Mouse (Mus musculus): ENCODE data around the gene Rab5c. TPM values are rescaled to one million over a fixed set of nuclear protein-coding genes. Genes with fewer than 3 reads are reported as not detected.

The Rab5c gene
- polyA plus RNA-seq, 1 experiment from 2014 or later, result 83.6 TPM

DNA sequence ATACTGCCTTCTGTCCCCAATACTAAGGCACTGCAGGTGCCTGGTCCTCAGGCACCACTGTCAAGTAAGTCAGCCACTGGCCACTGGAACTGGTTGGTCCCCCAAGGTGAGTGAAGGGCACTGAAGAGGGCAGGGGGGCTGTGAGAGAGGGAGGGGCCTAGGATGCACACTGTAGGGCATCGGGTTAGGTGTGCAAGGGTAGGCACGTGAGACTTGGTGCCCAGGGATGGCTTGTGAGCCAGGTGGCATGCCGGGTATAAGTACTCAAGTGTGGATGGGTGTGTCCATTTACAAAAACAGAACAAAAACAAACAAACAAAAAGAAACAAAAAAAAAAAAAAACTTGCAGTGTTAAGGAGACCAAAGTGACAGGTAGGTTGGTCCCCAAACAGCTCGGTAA, 49.6 kb downstream of the Rab5c start:
- Histone ChIP-seq H3K36me3 (ENCODE audit: control insufficient read depth, insufficient read depth, low read length) (no peaks in the 10 kb centered on the region), H3K4me1 (ENCODE audit: control insufficient read depth, insufficient read depth, low read length) (peaks cover 7% of the 10 kb centered on the region; the same call in 1 of the 2 replicates), H3K4me3 (ENCODE audit: low read depth, low read length) (no peak overlapping the region), H3K9ac (ENCODE audit: low read length) (no peak overlapping the region), H3K9me3 (ENCODE audit: control insufficient read depth, low read length) (no peaks in the 10 kb centered on the region), H3K27me3 (ENCODE audit: control insufficient read depth, insufficient read depth, low read length) (peaks cover 14% of the 10 kb centered on the region), H3K4me2 (no peak overlapping the region), H3K27ac (ENCODE audit: low read depth, low read length) (no peak overlapping the region)
- WGBS, result 77% methylated on average over 4 of the region's 4 CpGs
- DNase-seq (ENCODE audit: low spot score, missing footprints), result no peak
- ATAC-seq (ENCODE audit: low FRiP score), result no peak

DNA sequence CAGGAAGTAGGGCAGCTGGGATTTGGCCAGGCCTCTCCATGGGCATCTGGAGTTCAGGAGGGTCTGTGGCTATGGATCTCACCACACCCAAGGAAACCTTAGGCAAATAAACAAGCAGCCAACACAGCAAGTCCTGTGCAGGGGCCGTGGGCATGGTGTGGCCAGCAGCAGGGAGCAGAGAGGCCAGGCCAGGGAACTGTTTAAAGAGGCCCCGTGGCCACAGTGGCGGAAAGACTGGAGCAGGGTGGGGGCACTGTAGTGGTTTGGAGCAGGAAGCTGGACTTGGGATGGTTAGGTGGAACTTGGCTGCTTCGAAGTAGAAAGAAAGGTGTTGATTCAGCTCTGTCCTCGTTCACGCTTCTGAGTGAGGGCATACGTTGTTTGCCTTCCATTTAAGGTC, 50.8 kb downstream of the Rab5c start:
- DNase-seq (ENCODE audit: low spot score, missing footprints) (no peak), ATAC-seq (ENCODE audit: low FRiP score) (no peak)
- Histone ChIP-seq H3K4me1 (ENCODE audit: control insufficient read depth, insufficient read depth, low read length) (peaks cover 6% of the 10 kb centered on the region; the same call in 1 of the 2 replicates), H3K9ac (ENCODE audit: low read length) (no peak overlapping the region), H3K27me3 (ENCODE audit: control insufficient read depth, insufficient read depth, low read length) (peaks cover 10% of the 10 kb centered on the region), H3K9me3 (ENCODE audit: control insufficient read depth, low read length) (no peaks in the 10 kb centered on the region), H3K4me3 (ENCODE audit: low read depth, low read length) (no peak overlapping the region), H3K27ac (ENCODE audit: low read depth, low read length) (no peak overlapping the region), H3K4me2 (no peak overlapping the region), H3K36me3 (ENCODE audit: control insufficient read depth, insufficient read depth, low read length) (no peaks in the 10 kb centered on the region)
- WGBS, result 80% methylated on average over 7 of the region's 7 CpGs

GRCm38 (mm10) chr11:100685371-100685770, 52.6 kb downstream of the Rab5c start:
- H3K9me3 ChIP-seq (ENCODE audit: control insufficient read depth, low read length), result no peaks in the 10 kb centered on the region
- H3K9ac ChIP-seq (ENCODE audit: low read length), result no peak overlapping the region
- H3K27ac ChIP-seq (ENCODE audit: low read depth, low read length), result no peak overlapping the region
- 100% methylated on average over 2 of the region's 3 CpGs for WGBS
- no peaks in the 10 kb centered on the region for H3K36me3 ChIP-seq (ENCODE audit: control insufficient read depth, insufficient read depth, low read length)
- H3K27me3 ChIP-seq (ENCODE audit: control insufficient read depth, insufficient read depth, low read length), result no peaks in the 10 kb centered on the region
- no peak overlapping the region for H3K4me3 ChIP-seq (ENCODE audit: low read depth, low read length)
- ATAC-seq (ENCODE audit: low FRiP score), result no peak
- H3K4me1 ChIP-seq (ENCODE audit: control insufficient read depth, insufficient read depth, low read length), result no peaks in the 10 kb centered on the region
- H3K4me2 ChIP-seq, result no peak overlapping the region
- DNase-seq (ENCODE audit: low spot score, missing footprints), result no peak

GRCm38 (mm10) chr11:100684084-100684483, 53.9 kb downstream of the Rab5c start:
- no peaks in the 10 kb centered on the region for H3K4me1 ChIP-seq (ENCODE audit: control insufficient read depth, insufficient read depth, low read length)
- H3K9ac ChIP-seq (ENCODE audit: low read length), result no peak overlapping the region
- no peaks in the 10 kb centered on the region for H3K36me3 ChIP-seq (ENCODE audit: control insufficient read depth, insufficient read depth, low read length)
- ATAC-seq (ENCODE audit: low FRiP score) (no peak), DNase-seq (ENCODE audit: low spot score, missing footprints) (no peak)
- H3K27me3 ChIP-seq (ENCODE audit: control insufficient read depth, insufficient read depth, low read length), result no peaks in the 10 kb centered on the region
- no peak overlapping the region for H3K4me3 ChIP-seq (ENCODE audit: low read depth, low read length)
- H3K4me2 ChIP-seq, result no peak overlapping the region
- WGBS, result 84% methylated on average over 2 of the region's 2 CpGs
- no peak overlapping the region for H3K27ac ChIP-seq (ENCODE audit: low read depth, low read length)
- no peaks in the 10 kb centered on the region for H3K9me3 ChIP-seq (ENCODE audit: control insufficient read depth, low read length)

GRCm38 (mm10) chr11:100682526-100682925, 55.5 kb downstream of the Rab5c start:
- no peak for DNase-seq (ENCODE audit: low spot score, missing footprints)
- 72% methylated on average over 5 of the region's 5 CpGs for WGBS

DNA sequence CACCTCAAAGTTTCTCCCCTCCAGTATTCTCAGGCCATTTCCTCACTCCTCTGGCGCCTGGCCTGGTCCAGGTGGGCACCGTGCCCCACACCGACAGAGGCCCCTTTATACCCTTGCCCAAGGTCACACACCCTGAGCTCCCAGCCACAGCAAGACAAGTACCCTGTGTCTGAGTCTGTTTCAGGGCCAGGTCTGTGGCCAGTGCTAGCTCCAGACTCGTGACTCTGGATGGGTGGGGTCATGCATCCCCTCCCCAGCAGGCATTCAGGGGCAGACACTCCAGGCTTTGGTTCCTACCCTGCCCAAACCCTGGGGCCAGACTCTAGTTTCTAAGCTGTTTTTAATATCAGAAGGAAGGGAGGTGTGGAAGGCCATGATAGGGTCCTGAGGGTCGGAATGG, 56.2 kb downstream of the Rab5c start:
- Histone ChIP-seq H3K9me3 (ENCODE audit: control insufficient read depth, low read length) (no peaks in the 10 kb centered on the region), H3K27ac (ENCODE audit: low read depth, low read length) (no peak overlapping the region), H3K4me3 (ENCODE audit: low read depth, low read length) (no peak overlapping the region), H3K9ac (ENCODE audit: low read length) (no peak overlapping the region), H3K4me1 (ENCODE audit: control insufficient read depth, insufficient read depth, low read length) (no peaks in the 10 kb centered on the region), H3K4me2 (no peak overlapping the region), H3K36me3 (ENCODE audit: control insufficient read depth, insufficient read depth, low read length) (no peaks in the 10 kb centered on the region), H3K27me3 (ENCODE audit: control insufficient read depth, insufficient read depth, low read length) (no peaks in the 10 kb centered on the region)
- WGBS, result 82% methylated on average over 5 of the region's 5 CpGs
- ATAC-seq (ENCODE audit: low FRiP score), result no peak
- no peak for DNase-seq (ENCODE audit: low spot score, missing footprints)

More at GRCm38 (mm10) chr11:100682526-100682925, 55.5 kb downstream of the Rab5c start:
- no peak for ATAC-seq (ENCODE audit: low FRiP score)
- H3K4me2 ChIP-seq, result no peak overlapping the region
- no peak overlapping the region for H3K27ac ChIP-seq (ENCODE audit: low read depth, low read length)
- no peaks in the 10 kb centered on the region for H3K4me1 ChIP-seq (ENCODE audit: control insufficient read depth, insufficient read depth, low read length)
- no peak overlapping the region for H3K9ac ChIP-seq (ENCODE audit: low read length)
- H3K27me3 ChIP-seq (ENCODE audit: control insufficient read depth, insufficient read depth, low read length), result no peaks in the 10 kb centered on the region
- no peak overlapping the region for H3K4me3 ChIP-seq (ENCODE audit: low read depth, low read length)
- H3K36me3 ChIP-seq (ENCODE audit: control insufficient read depth, insufficient read depth, low read length), result no peaks in the 10 kb centered on the region
- no peaks in the 10 kb centered on the region for H3K9me3 ChIP-seq (ENCODE audit: control insufficient read depth, low read length)

GRCm38 (mm10) chr11:100677810-100678209, 60.2 kb downstream of the Rab5c start:
- Histone ChIP-seq H3K4me3 (ENCODE audit: low read depth, low read length) (no peak overlapping the region), H3K4me2 (no peak overlapping the region), H3K36me3 (ENCODE audit: control insufficient read depth, insufficient read depth, low read length) (no peaks in the 10 kb centered on the region), H3K4me1 (ENCODE audit: control insufficient read depth, insufficient read depth, low read length) (no peaks in the 10 kb centered on the region), H3K27me3 (ENCODE audit: control insufficient read depth, insufficient read depth, low read length) (no peaks in the 10 kb centered on the region), H3K9ac (ENCODE audit: low read length) (no peak overlapping the region; the same call in 1 of the 2 replicates), H3K27ac (ENCODE audit: low read depth, low read length) (no peak overlapping the region), H3K9me3 (ENCODE audit: control insufficient read depth, low read length) (no peaks in the 10 kb centered on the region)
- DNase-seq (ENCODE audit: low spot score, missing footprints) (no peak), ATAC-seq (ENCODE audit: low FRiP score) (no peak)
- 59% methylated on average over 7 of the region's 7 CpGs for WGBS

DNA sequence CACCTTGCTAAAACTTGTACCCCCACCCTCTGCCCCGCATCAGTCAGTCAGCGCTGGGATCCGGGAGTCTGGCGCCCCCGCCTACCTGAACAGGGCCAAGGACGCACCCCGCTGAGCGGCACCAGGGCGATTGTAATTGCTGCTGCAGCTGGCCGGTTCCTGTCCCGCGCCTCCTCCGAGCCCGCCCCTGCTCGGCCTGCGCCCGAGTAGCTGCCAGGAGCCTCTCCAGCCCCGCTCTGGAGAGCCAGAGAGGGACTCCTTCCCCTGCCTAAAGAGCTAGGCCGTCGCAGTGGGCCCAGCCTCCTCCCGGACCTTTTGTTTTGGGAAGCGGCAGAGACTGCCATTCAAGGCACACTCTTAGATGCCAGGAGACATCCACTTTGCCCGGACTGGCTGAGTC, 64.8 kb downstream of the Rab5c start:
- WGBS, result 2% methylated on average over 23 of the region's 23 CpGs
- peak overlapping the region; percentile 38 for H3K4me2 ChIP-seq
- DNase-seq (ENCODE audit: low spot score, missing footprints), result peak; percentile 90
- no peaks in the 10 kb centered on the region for H3K4me1 ChIP-seq (ENCODE audit: control insufficient read depth, insufficient read depth, low read length)
- no peaks in the 10 kb centered on the region for H3K36me3 ChIP-seq (ENCODE audit: control insufficient read depth, insufficient read depth, low read length)
- ATAC-seq (ENCODE audit: low FRiP score), result no peak
- H3K27ac ChIP-seq (ENCODE audit: low read depth, low read length), result no peak overlapping the region
- H3K9ac ChIP-seq (ENCODE audit: low read length), result peak overlapping the region; percentile 62
- no peak overlapping the region for H3K4me3 ChIP-seq (ENCODE audit: low read depth, low read length)
- H3K9me3 ChIP-seq (ENCODE audit: control insufficient read depth, low read length), result no peaks in the 10 kb centered on the region
- no peaks in the 10 kb centered on the region; the same call in 1 of the 2 replicates for H3K27me3 ChIP-seq (ENCODE audit: control insufficient read depth, insufficient read depth, low read length)

DNA sequence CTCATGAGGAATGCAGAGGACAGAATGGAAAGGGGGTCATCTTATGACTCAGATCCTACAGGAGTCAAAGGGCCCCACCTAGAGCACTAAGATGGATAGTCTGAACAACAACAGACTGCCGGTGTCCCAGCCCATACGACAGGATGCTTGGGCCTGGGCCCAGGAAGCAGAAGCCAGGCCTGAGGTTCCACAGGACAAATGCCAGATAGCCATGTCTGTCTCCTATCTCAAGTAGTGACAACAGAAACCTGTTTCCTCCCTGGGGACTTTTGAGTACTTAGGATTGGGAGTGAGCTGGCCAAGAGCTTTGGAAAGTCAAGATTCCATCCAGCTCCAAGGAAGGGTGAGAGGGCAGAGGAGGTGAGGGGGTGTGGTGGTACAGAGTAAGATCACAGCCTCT, 66.1 kb downstream of the Rab5c start:
- H3K27ac ChIP-seq (ENCODE audit: low read depth, low read length), result no peak overlapping the region
- H3K9ac ChIP-seq (ENCODE audit: low read length), result no peak overlapping the region
- 87% methylated on average over 2 of the region's 2 CpGs for WGBS
- no peaks in the 10 kb centered on the region; the same call in 1 of the 2 replicates for H3K27me3 ChIP-seq (ENCODE audit: control insufficient read depth, insufficient read depth, low read length)
- DNase-seq (ENCODE audit: low spot score, missing footprints) (peak; percentile 19), ATAC-seq (ENCODE audit: low FRiP score) (no peak)
- no peaks in the 10 kb centered on the region for H3K4me1 ChIP-seq (ENCODE audit: control insufficient read depth, insufficient read depth, low read length)
- no peak overlapping the region for H3K4me2 ChIP-seq
- no peaks in the 10 kb centered on the region for H3K36me3 ChIP-seq (ENCODE audit: control insufficient read depth, insufficient read depth, low read length)
- H3K9me3 ChIP-seq (ENCODE audit: control insufficient read depth, low read length), result no peaks in the 10 kb centered on the region
- H3K4me3 ChIP-seq (ENCODE audit: low read depth, low read length), result no peak overlapping the region

DNA sequence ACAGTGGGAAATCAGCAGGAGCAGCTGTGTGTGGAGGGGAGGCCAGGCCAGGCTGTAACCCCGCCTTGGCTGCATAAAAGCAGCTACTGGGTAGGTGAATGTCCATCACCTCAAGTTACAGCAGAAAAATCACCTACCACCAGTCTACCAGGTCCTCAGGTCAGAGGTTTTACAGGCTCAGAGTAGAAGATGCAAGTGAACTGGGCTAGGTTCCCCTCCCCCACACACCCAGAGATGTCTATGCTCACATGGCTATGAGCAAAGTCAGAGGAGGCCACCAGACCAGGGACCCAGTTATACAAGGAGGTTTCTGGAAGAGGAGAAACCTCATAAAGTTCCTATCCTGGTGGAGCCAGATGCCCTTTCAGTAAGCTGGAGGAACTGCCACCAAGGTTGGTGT, 67.0 kb downstream of the Rab5c start:
- 84% methylated on average over 1 of the region's 1 CpGs for WGBS
- no peaks in the 10 kb centered on the region for H3K36me3 ChIP-seq (ENCODE audit: control insufficient read depth, insufficient read depth, low read length)
- DNase-seq (ENCODE audit: low spot score, missing footprints) (peak; percentile 62), ATAC-seq (ENCODE audit: low FRiP score) (no peak)
- H3K27me3 ChIP-seq (ENCODE audit: control insufficient read depth, insufficient read depth, low read length), result no peaks in the 10 kb centered on the region; the same call in 1 of the 2 replicates
- no peak overlapping the region for H3K4me2 ChIP-seq
- no peak overlapping the region for H3K9ac ChIP-seq (ENCODE audit: low read length)
- H3K4me3 ChIP-seq (ENCODE audit: low read depth, low read length), result no peak overlapping the region
- H3K4me1 ChIP-seq (ENCODE audit: control insufficient read depth, insufficient read depth, low read length), result no peaks in the 10 kb centered on the region
- H3K27ac ChIP-seq (ENCODE audit: low read depth, low read length), result no peak overlapping the region
- no peaks in the 10 kb centered on the region for H3K9me3 ChIP-seq (ENCODE audit: control insufficient read depth, low read length)
